27 mouse cellular contexts compared by ENCODE assay signal in genomic region chr9:13493746-13494145, GRCm38 (mm10). TPM values are rescaled to one million over a fixed set of nuclear protein-coding genes. Genes with fewer than 3 reads are reported as not detected.
DNase-seq lines count a peak whose midpoint lies in the region; ATAC-seq and TF ChIP-seq lines count a peak whose summit lies in the region.
"Had no signal": no experiment of that assay in that cellular context is flagged by ENCODE, and none has a peak within 500 bp of the region (broad histone marks: within the 10 kb centered on the region; RNA-seq: fewer than 3 reads in every experiment).

No protein-coding gene starts in this region.

- no peaks in the 10 kb centered on the region for H3K4me1 ChIP-seq in midbrain, embryonic 11.5 days (ENCODE audit: control insufficient read depth, insufficient read depth, low read length)
- H3K4me1 ChIP-seq in midbrain, embryonic 16.5 days (ENCODE audit: control insufficient read depth, insufficient read depth, low read length) = 0 out of 2 replicates have a peak, but pooled peaks cover 2% of the 10 kb centered on the region
- H3K4me1 ChIP-seq in embryonic fibroblast, embryonic 13.5 days (ENCODE audit: control insufficient read depth, insufficient read depth, low read length) = peaks cover 38% of the 10 kb centered on the region

- no peaks in the 10 kb centered on the region for H3K27me3 ChIP-seq in midbrain, embryonic 11.5 days (ENCODE audit: control insufficient read depth, insufficient read depth, low read length)
- no peaks in the 10 kb centered on the region for H3K27me3 ChIP-seq in midbrain, embryonic 16.5 days (ENCODE audit: control insufficient read depth, insufficient read depth, low read depth, low read length)
- H3K27me3 ChIP-seq: CH12.LX, Patski had no signal

- no peak for ATAC-seq in midbrain, embryonic 11.5 days (ENCODE audit: low FRiP score)
- ATAC-seq in midbrain, embryonic 16.5 days = no peak
- ATAC-seq: activated CD4-positive, CD25-positive, alpha-beta regulatory T cell, adult 4 months; CD4-positive, CD25-positive, alpha-beta regulatory T cell, adult 4 months; Patski had no signal

- no peaks in the 10 kb centered on the region for H3K9me3 ChIP-seq in midbrain, embryonic 11.5 days (ENCODE audit: control insufficient read depth, low read length)
- no peaks in the 10 kb centered on the region for H3K9me3 ChIP-seq in midbrain, embryonic 16.5 days (replicated peaks; ENCODE audit: control insufficient read depth, low read length, poor library complexity, severe bottlenecking)
- H3K9me3 ChIP-seq: G1E had no signal

- DNase-seq in heart, adult 11 months = peak; percentile 83
- no peak for DNase-seq in heart, postnatal 10 days
- DNase-seq in midbrain, embryonic 11.5 days (ENCODE audit: low spot score, missing footprints) = peak; percentile 56
- no peak for DNase-seq in layer of hippocampus, postnatal 10 days (ENCODE audit: low spot score in 2 of 2)
- DNase-seq: adrenal gland, adult 2 months; adrenal gland, adult 8-10 months; adrenal gland, postnatal 10 days; adrenal gland, postnatal 14 days; adrenal gland, postnatal 25 days; adrenal gland, postnatal 36 days; B cell, adult 2 months; cerebellum, adult 11 months; cerebellum, adult 11-12 months; cerebellum, adult 18-20 months had no signal

- TF ChIP-seq CTCF in embryonic fibroblast, embryonic 13.5 days (IDR thresholded peaks at IDR 0.05; ENCODE audit: borderline replicate concordance, insufficient read depth, low read length) = no peak

- no peak overlapping the region for H3K4me2 ChIP-seq in midbrain, embryonic 11.5 days
- H3K4me2 ChIP-seq in midbrain, embryonic 16.5 days (ENCODE audit: low read length) = no peak overlapping the region

- intact Hi-C loops in heart, postnatal 10 days (cut with DNase I) = no loop called here

- no peaks in the 10 kb centered on the region for H3K36me3 ChIP-seq in midbrain, embryonic 11.5 days (ENCODE audit: control insufficient read depth, insufficient read depth, low read length)
- H3K36me3 ChIP-seq in midbrain, embryonic 16.5 days (ENCODE audit: control insufficient read depth, insufficient read depth, low read length) = no peaks in the 10 kb centered on the region
- H3K36me3 ChIP-seq: G1E had no signal

- H3K4me3 ChIP-seq in midbrain, embryonic 11.5 days (ENCODE audit: low read depth, low read length) = no peak overlapping the region
- H3K4me3 ChIP-seq in midbrain, embryonic 16.5 days (ENCODE audit: low read depth, low read length) = no peak overlapping the region
- no peak overlapping the region for H3K4me3 ChIP-seq in embryonic fibroblast, embryonic 13.5 days (ENCODE audit: insufficient read depth, low read length)

- H3K27ac ChIP-seq in midbrain, embryonic 11.5 days (ENCODE audit: low read depth, low read length) = no peak overlapping the region
- no peak overlapping the region for H3K27ac ChIP-seq in midbrain, embryonic 16.5 days (ENCODE audit: low read length)
- H3K27ac ChIP-seq in embryonic fibroblast, embryonic 13.5 days (ENCODE audit: insufficient read depth, low read length) = peak overlapping the region; percentile 99; the same call in 1 of the 2 replicates

- no peak for TF ChIP-seq POLR2A in embryonic fibroblast, embryonic 13.5 days (IDR thresholded peaks at IDR 0.05; ENCODE audit: low read depth, low read length)

- H3K9ac ChIP-seq in midbrain, embryonic 11.5 days (ENCODE audit: low read length) = no peak overlapping the region
- no peak overlapping the region for H3K9ac ChIP-seq in midbrain, embryonic 16.5 days (ENCODE audit: low read depth, low read length)

- WGBS in midbrain, embryonic 11.5 days = 93% methylated on average over 2 of the region's 2 CpGs
- 92% methylated on average over 2 of the region's 2 CpGs for WGBS in midbrain, embryonic 16.5 days

RNA-seq across cellular contexts. Expression of gene Gm17571, which starts 47.2 kb away (rescaled TPM):
- total RNA-seq in heart, postnatal 10 days (2021) = not detected
- not detected in 2 replicates for polyA plus RNA-seq in midbrain, embryonic 11.5 days (2014; fragmentation: Nextera tagmentation; extraction: Ambion mirVana)
- polyA plus RNA-seq in midbrain, embryonic 16.5 days (2015; fragmentation: Nextera tagmentation; extraction: Ambion mirVana) = not detected in 2 replicates
- polyA plus RNA-seq in embryonic fibroblast, embryonic 13.5 days (2011; ENCODE audit: insufficient read length, low read depth, missing spikeins) = not detected in 2 replicates
- total RNA-seq in layer of hippocampus, postnatal 10 days (2021) = not detected
- total RNA-seq: adrenal gland, adult 18-20 months; adrenal gland, adult 2 months; adrenal gland, adult 8-10 months; adrenal gland, postnatal 10 days; adrenal gland, postnatal 14 days; adrenal gland, postnatal 25 days; adrenal gland, postnatal 36 days; adrenal gland, postnatal 4 days; CH12.LX; ES-E14; G1E; MEL had no signal
- polyA plus RNA-seq: activated CD4-positive, CD25-positive, alpha-beta regulatory T cell, adult 4 months; adrenal gland, adult 2 months; brain, embryonic 14.5 days; C2C12; CD4-positive, CD25-positive, alpha-beta regulatory T cell, adult 4 months; G1E; Patski had no signal

Comparison
In these comparisons a context has a peak if more than half of its experiments do, and no peak if none do; other contexts are left out.
1. DNase-seq: peak in heart, adult 11 months (single experiment) and midbrain, embryonic 11.5 days (single experiment); none in heart, postnatal 10 days (0 of 2) and layer of hippocampus, postnatal 10 days (0 of 2).